Mouse (Mus musculus): Measurements from ENCODE around the gene Piwil4. TPM values are rescaled to one million over a fixed set of nuclear protein-coding genes. Genes with fewer than 3 reads are reported as not detected.

Piwil4 gene
- 0.62 and 0.77 TPM in 2 replicates for polyA plus RNA-seq (2014; fragmentation: Nextera tagmentation; extraction: Ambion mirVana)

GRCm38 (mm10) chr9:14740151-14740924, at the start of gene Piwil4:
Gene Piwil4 (minus strand): TSS chr9:14740733.
- H3K36me3 ChIP-seq (ENCODE audit: control insufficient read depth, insufficient read depth, low read length) = no peaks in the 10 kb centered on the region
- DNase-seq (ENCODE audit: low spot score) (no peak), ATAC-seq (ENCODE audit: low FRiP score) (no peak)
- no peaks in the 10 kb centered on the region for H3K9me3 ChIP-seq (ENCODE audit: control insufficient read depth, low read length)
- no peak within 1 kb of the TSS for H3K4me2 ChIP-seq (replicated peaks; ENCODE audit: low read depth, low read length)
- H3K9ac ChIP-seq (ENCODE audit: low read depth, low read length) = no peak within 1 kb of the TSS
- no peak within 1 kb of the TSS for H3K4me3 ChIP-seq (ENCODE audit: low read depth, low read length)
- no peaks in the 10 kb centered on the region for H3K4me1 ChIP-seq (replicated peaks; ENCODE audit: control insufficient read depth, insufficient read depth, low read length)
- H3K27me3 ChIP-seq (ENCODE audit: control insufficient read depth, insufficient read depth, low read length) = no peaks in the 10 kb centered on the region
- 86% methylated on average over 16 of the region's 19 CpGs for WGBS
- no peak within 1 kb of the TSS for H3K27ac ChIP-seq (ENCODE audit: low read depth, low read length)

GRCm38 (mm10) chr9:14787356-14787755, 46.8 kb upstream of the Piwil4 start:
- WGBS = 93% methylated on average over 6 of the region's 6 CpGs
- Histone ChIP-seq H3K4me1 (replicated peaks; ENCODE audit: control insufficient read depth, insufficient read depth, low read length) (no peaks in the 10 kb centered on the region), H3K4me3 (ENCODE audit: low read depth, low read length) (no peak overlapping the region), H3K36me3 (ENCODE audit: control insufficient read depth, insufficient read depth, low read length) (no peaks in the 10 kb centered on the region; the same call in 1 of the 2 replicates), H3K27me3 (ENCODE audit: control insufficient read depth, insufficient read depth, low read length) (no peaks in the 10 kb centered on the region), H3K4me2 (replicated peaks; ENCODE audit: low read depth, low read length) (no peak overlapping the region), H3K27ac (ENCODE audit: low read depth, low read length) (no peak overlapping the region), H3K9ac (ENCODE audit: low read depth, low read length) (no peak overlapping the region), H3K9me3 (ENCODE audit: control insufficient read depth, low read length) (no peaks in the 10 kb centered on the region)
- ATAC-seq (ENCODE audit: low FRiP score) (no peak), DNase-seq (ENCODE audit: low spot score) (no peak)

GRCm38 (mm10) chr9:14784039-14785002, 43.8 kb upstream of the Piwil4 start, which contains the start of the genes Mre11a and Ankrd49:
Gene Mre11a (plus strand): TSS chr9:14784654.
Gene Ankrd49 (minus strand): TSS chr9:14784856.
- Histone ChIP-seq H3K4me2 (replicated peaks; ENCODE audit: low read depth, low read length) (peak within 1 kb of the TSS; percentile 83), H3K9ac (ENCODE audit: low read depth, low read length) (peak within 1 kb of the TSS; percentile 80), H3K9me3 (ENCODE audit: control insufficient read depth, low read length) (no peaks in the 10 kb centered on the region), H3K4me1 (replicated peaks; ENCODE audit: control insufficient read depth, insufficient read depth, low read length) (no peaks in the 10 kb centered on the region), H3K27me3 (ENCODE audit: control insufficient read depth, insufficient read depth, low read length) (no peaks in the 10 kb centered on the region), H3K27ac (ENCODE audit: low read depth, low read length) (peak within 1 kb of the TSS; percentile 82), H3K4me3 (ENCODE audit: low read depth, low read length) (peak within 1 kb of the TSS; percentile 74), H3K36me3 (ENCODE audit: control insufficient read depth, insufficient read depth, low read length) (peaks cover 4% of the 10 kb centered on the region; the same call in 1 of the 2 replicates)
- DNase-seq (ENCODE audit: low spot score) = peak; percentile 94
- WGBS = under 1% methylated on average over 62 of the region's 62 CpGs
- peak; percentile 100 for ATAC-seq (ENCODE audit: low FRiP score)

- Histone ChIP-seq H3K27ac (ENCODE audit: low read depth, low read length) (no peak overlapping the region), H3K4me1 (replicated peaks; ENCODE audit: control insufficient read depth, insufficient read depth, low read length) (no peaks in the 10 kb centered on the region), H3K9ac (ENCODE audit: low read depth, low read length) (no peak overlapping the region), H3K27me3 (ENCODE audit: control insufficient read depth, insufficient read depth, low read length) (no peaks in the 10 kb centered on the region), H3K4me2 (replicated peaks; ENCODE audit: low read depth, low read length) (no peak overlapping the region), H3K4me3 (ENCODE audit: low read depth, low read length) (no peak overlapping the region), H3K36me3 (ENCODE audit: control insufficient read depth, insufficient read depth, low read length) (peaks cover 4% of the 10 kb centered on the region; the same call in 1 of the 2 replicates), H3K9me3 (ENCODE audit: control insufficient read depth, low read length) (no peaks in the 10 kb centered on the region)
- DNase-seq (ENCODE audit: low spot score) (no peak), ATAC-seq (ENCODE audit: low FRiP score) (no peak)
- WGBS = 41% methylated on average over 13 of the region's 13 CpGs
Observed at GRCm38 (mm10) chr9:14778341-14778740, 37.8 kb upstream of the Piwil4 start.

- no peaks in the 10 kb centered on the region for H3K9me3 ChIP-seq (ENCODE audit: control insufficient read depth, low read length)
- 52% methylated on average over 2 of the region's 2 CpGs for WGBS
- DNase-seq (ENCODE audit: low spot score) (no peak), ATAC-seq (ENCODE audit: low FRiP score) (no peak)
- no peaks in the 10 kb centered on the region for H3K36me3 ChIP-seq (ENCODE audit: control insufficient read depth, insufficient read depth, low read length)
- H3K9ac ChIP-seq (ENCODE audit: low read depth, low read length) = no peak overlapping the region
- H3K4me3 ChIP-seq (ENCODE audit: low read depth, low read length) = no peak overlapping the region
- no peak overlapping the region for H3K27ac ChIP-seq (ENCODE audit: low read depth, low read length)
- H3K4me1 ChIP-seq (replicated peaks; ENCODE audit: control insufficient read depth, insufficient read depth, low read length) = no peaks in the 10 kb centered on the region
- H3K4me2 ChIP-seq (replicated peaks; ENCODE audit: low read depth, low read length) = no peak overlapping the region
- no peaks in the 10 kb centered on the region; the same call in 1 of the 2 replicates for H3K27me3 ChIP-seq (ENCODE audit: control insufficient read depth, insufficient read depth, low read length)
Observed at GRCm38 (mm10) chr9:14773813-14774212, 33.3 kb upstream of the Piwil4 start.

- no peaks in the 10 kb centered on the region for H3K36me3 ChIP-seq (ENCODE audit: control insufficient read depth, insufficient read depth, low read length)
- no peak overlapping the region for H3K4me2 ChIP-seq (replicated peaks; ENCODE audit: low read depth, low read length)
- ATAC-seq (ENCODE audit: low FRiP score) (no peak), DNase-seq (ENCODE audit: low spot score) (no peak)
- H3K27ac ChIP-seq (ENCODE audit: low read depth, low read length) = no peak overlapping the region
- no peaks in the 10 kb centered on the region for H3K4me1 ChIP-seq (replicated peaks; ENCODE audit: control insufficient read depth, insufficient read depth, low read length)
- no peaks in the 10 kb centered on the region; the same call in 1 of the 2 replicates for H3K27me3 ChIP-seq (ENCODE audit: control insufficient read depth, insufficient read depth, low read length)
- no peak overlapping the region for H3K4me3 ChIP-seq (ENCODE audit: low read depth, low read length)
- H3K9ac ChIP-seq (ENCODE audit: low read depth, low read length) = no peak overlapping the region
- H3K9me3 ChIP-seq (ENCODE audit: control insufficient read depth, low read length) = no peaks in the 10 kb centered on the region
- 92% methylated on average over 2 of the region's 2 CpGs for WGBS
Observed at GRCm38 (mm10) chr9:14772074-14772473, 31.5 kb upstream of the Piwil4 start.

GRCm38 (mm10) chr9:14770803-14771471, 30.4 kb upstream of the Piwil4 start, which contains the start of gene 1700012B09Rik:
Gene 1700012B09Rik (minus strand): TSS chr9:14771030.
- peak; percentile 42 for DNase-seq (ENCODE audit: low spot score)

GRCm38 (mm10) chr9:14769811-14770210, 29.3 kb upstream of the Piwil4 start:
- Histone ChIP-seq H3K9ac (ENCODE audit: low read depth, low read length) (no peak overlapping the region), H3K36me3 (ENCODE audit: control insufficient read depth, insufficient read depth, low read length) (no peaks in the 10 kb centered on the region), H3K9me3 (ENCODE audit: control insufficient read depth, low read length) (no peaks in the 10 kb centered on the region), H3K4me1 (replicated peaks; ENCODE audit: control insufficient read depth, insufficient read depth, low read length) (no peaks in the 10 kb centered on the region), H3K4me2 (replicated peaks; ENCODE audit: low read depth, low read length) (no peak overlapping the region), H3K27me3 (ENCODE audit: control insufficient read depth, insufficient read depth, low read length) (no peaks in the 10 kb centered on the region; the same call in 1 of the 2 replicates), H3K4me3 (ENCODE audit: low read depth, low read length) (no peak overlapping the region), H3K27ac (ENCODE audit: low read depth, low read length) (no peak overlapping the region)
- ATAC-seq (ENCODE audit: low FRiP score) (no peak), DNase-seq (ENCODE audit: low spot score) (no peak)
- WGBS = 61% methylated on average over 5 of the region's 6 CpGs

More at GRCm38 (mm10) chr9:14770803-14771471, 30.4 kb upstream of the Piwil4 start, which contains the start of gene 1700012B09Rik:
- Histone ChIP-seq H3K9ac (ENCODE audit: low read depth, low read length) (no peak within 1 kb of the TSS), H3K4me3 (ENCODE audit: low read depth, low read length) (no peak within 1 kb of the TSS), H3K36me3 (ENCODE audit: control insufficient read depth, insufficient read depth, low read length) (no peaks in the 10 kb centered on the region), H3K4me1 (replicated peaks; ENCODE audit: control insufficient read depth, insufficient read depth, low read length) (no peaks in the 10 kb centered on the region), H3K4me2 (replicated peaks; ENCODE audit: low read depth, low read length) (peak within 1 kb of the TSS; percentile 14; the same call in 1 of the 2 replicates), H3K9me3 (ENCODE audit: control insufficient read depth, low read length) (no peaks in the 10 kb centered on the region), H3K27ac (ENCODE audit: low read depth, low read length) (no peak within 1 kb of the TSS), H3K27me3 (ENCODE audit: control insufficient read depth, insufficient read depth, low read length) (no peaks in the 10 kb centered on the region; the same call in 1 of the 2 replicates)
- 20% methylated on average over 23 of the region's 23 CpGs for WGBS
- peak; percentile 63 for ATAC-seq (ENCODE audit: low FRiP score)
